Comparison of ENCODE assay signal across 20 mouse cellular contexts in genomic region chr16:23014645-23015044, GRCm38 (mm10). TPM values are rescaled to one million over a fixed set of nuclear protein-coding genes. Genes with fewer than 3 reads are reported as not detected.
DNase-seq lines count a peak whose midpoint lies in the region; ATAC-seq and TF ChIP-seq lines count a peak whose summit lies in the region.
"Not testable (repeated sequence)": the region's sequence is repeated elsewhere in the genome, so short reads cannot be mapped to it uniquely, and the experiment has no call there.
"Had no signal": no experiment of that assay in that cellular context is flagged by ENCODE, and none has a peak within 500 bp of the region (broad histone marks: within the 10 kb centered on the region; RNA-seq: fewer than 3 reads in every experiment).

No protein-coding gene starts in this region.

- H3K4me2 ChIP-seq in hindbrain, embryonic 16.5 days (ENCODE audit: low read length): peak overlapping the region; percentile 35
- not testable (repeated sequence) for H3K4me2 ChIP-seq in lung, postnatal 0 days (replicated peaks; ENCODE audit: low read depth, low read length); midbrain, embryonic 16.5 days (ENCODE audit: low read length)

- not testable (repeated sequence) for TF ChIP-seq EP300 in lung, postnatal 0 days (IDR thresholded peaks at IDR 0.05)

- not testable (repeated sequence) for H3K4me3 ChIP-seq in hindbrain, embryonic 10.5 days; hindbrain, embryonic 16.5 days (ENCODE audit: low read length); lung, postnatal 0 days (ENCODE audit: low read depth, low read length); midbrain, embryonic 16.5 days (ENCODE audit: low read depth, low read length)

- DNase-seq in R1 (ENCODE audit: low read depth, low spot score): peak; percentile 25
- DNase-seq in fat pad, adult 2 months (ENCODE audit: extremely low read depth, low read depth, low spot score): peak; percentile 40
- DNase-seq in hindbrain, embryonic 10.5 days (ENCODE audit: low spot score): peak; percentile 8
- peak; percentile 8 to 16 for DNase-seq in layer of hippocampus, postnatal 14 days (ENCODE audit: low spot score in 2 of 2)
- peak; percentile 4 for DNase-seq in lung, postnatal 0 days (ENCODE audit: low spot score)
- peak; percentile 24 to 39 for DNase-seq in right cerebral cortex, postnatal 10 days (ENCODE audit: low spot score in 2 of 2)

- not testable (repeated sequence) for H3K9me3 ChIP-seq in hindbrain, embryonic 10.5 days; hindbrain, embryonic 16.5 days (ENCODE audit: control insufficient read depth, low read length); lung, postnatal 0 days (ENCODE audit: low read length); midbrain, embryonic 16.5 days (replicated peaks; ENCODE audit: control insufficient read depth, low read length, poor library complexity, severe bottlenecking)

- WGBS in hindbrain, embryonic 10.5 days: 62% methylated on average over 8 of the region's 8 CpGs
- 41% methylated on average over 8 of the region's 8 CpGs for WGBS in hindbrain, embryonic 16.5 days
- WGBS in lung, postnatal 0 days: 82% methylated on average over 8 of the region's 8 CpGs
- WGBS in midbrain, embryonic 16.5 days: 39% methylated on average over 8 of the region's 8 CpGs

- ATAC-seq in hindbrain, embryonic 16.5 days: 0 out of 2 replicates have a peak, but pooled peaks have one; percentile 48
- not testable (repeated sequence) for ATAC-seq in lung, postnatal 0 days
- 0 out of 2 replicates have a peak, but pooled peaks have one; percentile 58 for ATAC-seq in midbrain, embryonic 16.5 days

- not testable (repeated sequence) for H3K27me3 ChIP-seq in hindbrain, embryonic 10.5 days (ENCODE audit: insufficient read depth, poor library complexity, severe bottlenecking); hindbrain, embryonic 16.5 days (replicated peaks; ENCODE audit: control insufficient read depth, insufficient read depth, low read length); lung, postnatal 0 days (replicated peaks; ENCODE audit: insufficient read depth, low read length); midbrain, embryonic 16.5 days (ENCODE audit: control insufficient read depth, insufficient read depth, low read depth, low read length)

- not testable (repeated sequence) for H3K27ac ChIP-seq in hindbrain, embryonic 10.5 days; hindbrain, embryonic 16.5 days (ENCODE audit: low read depth, low read length); lung, postnatal 0 days (ENCODE audit: low read length); midbrain, embryonic 16.5 days (ENCODE audit: low read length)

- TF ChIP-seq CTCF in lung, postnatal 0 days (IDR thresholded peaks at IDR 0.05): not testable (repeated sequence)

- H3K36me3 ChIP-seq in hindbrain, embryonic 10.5 days; hindbrain, embryonic 16.5 days (ENCODE audit: control insufficient read depth, insufficient read depth, low read length); lung, postnatal 0 days (ENCODE audit: insufficient read depth, low read length); midbrain, embryonic 16.5 days (ENCODE audit: control insufficient read depth, insufficient read depth, low read length): not testable (repeated sequence)

- not testable (repeated sequence) for H3K4me1 ChIP-seq in hindbrain, embryonic 10.5 days (replicated peaks); hindbrain, embryonic 16.5 days (ENCODE audit: control insufficient read depth, insufficient read depth, low read depth, low read length); lung, postnatal 0 days (ENCODE audit: insufficient read depth, low read depth, low read length); midbrain, embryonic 16.5 days (ENCODE audit: control insufficient read depth, insufficient read depth, low read length)

- H3K9ac ChIP-seq in hindbrain, embryonic 16.5 days (ENCODE audit: low read depth, low read length); lung, postnatal 0 days (replicated peaks; ENCODE audit: low read depth); midbrain, embryonic 16.5 days (ENCODE audit: low read depth, low read length): not testable (repeated sequence)

RNA-seq across cellular contexts. Expression of gene Kng2, which starts 14.6 kb away (rescaled TPM):
- not detected in 2 replicates for polyA plus RNA-seq in hindbrain, embryonic 10.5 days (2016; fragmentation: Nextera tagmentation; extraction: Ambion mirVana)
- polyA plus RNA-seq in hindbrain, embryonic 16.5 days (2015; fragmentation: Nextera tagmentation; extraction: Ambion mirVana): 0.14 and 0.20 TPM in 2 replicates
- total RNA-seq in layer of hippocampus, postnatal 14 days (2021): not detected
- 0.42 and 1.0 TPM in 2 replicates for polyA plus RNA-seq in lung, postnatal 0 days (2015; fragmentation: Nextera tagmentation; extraction: Ambion mirVana)
- not detected in 2 replicates for polyA plus RNA-seq in midbrain, embryonic 16.5 days (2015; fragmentation: Nextera tagmentation; extraction: Ambion mirVana)
- total RNA-seq: heart, postnatal 36 days had no signal
- polyA plus RNA-seq: cortical plate, adult 2 months; embryonic facial prominence, embryonic 10.5 days; erythroblast, embryonic 14.5 days; forebrain, embryonic 10.5 days; forebrain, embryonic 13.5 days; forebrain, embryonic 16.5 days; hindbrain, embryonic 11.5 days; intestine, embryonic 14.5 days had no signal

RNA-seq across cellular contexts. Expression of gene Kng1, which starts 43.0 kb away (rescaled TPM):
- not detected in 2 replicates for polyA plus RNA-seq in hindbrain, embryonic 10.5 days (2016; fragmentation: Nextera tagmentation; extraction: Ambion mirVana)
- polyA plus RNA-seq in hindbrain, embryonic 16.5 days (2015; fragmentation: Nextera tagmentation; extraction: Ambion mirVana): 0.10 TPM in 1 of 2 replicates, not detected in the other
- total RNA-seq in layer of hippocampus, postnatal 14 days (2021): not detected
- 0.47 and 0.74 TPM in 2 replicates for polyA plus RNA-seq in lung, postnatal 0 days (2015; fragmentation: Nextera tagmentation; extraction: Ambion mirVana)
- polyA plus RNA-seq in midbrain, embryonic 16.5 days (2015; fragmentation: Nextera tagmentation; extraction: Ambion mirVana): not detected in 2 replicates
- total RNA-seq: heart, adult 18-20 months; heart, postnatal 10 days; heart, postnatal 36 days had no signal
- polyA plus RNA-seq: cortical plate, adult 2 months; embryonic facial prominence, embryonic 10.5 days; embryonic facial prominence, embryonic 13.5 days; forebrain, embryonic 10.5 days; forebrain, embryonic 13.5 days; forebrain, embryonic 16.5 days; hindbrain, embryonic 11.5 days; intestine, embryonic 14.5 days had no signal
